ENCODE assay signal across 8 mouse cellular contexts in genomic region chr2:34754551-34755358, GRCm38 (mm10). TPM values are rescaled to one million over a fixed set of nuclear protein-coding genes. Genes with fewer than 3 reads are reported as not detected.
DNase-seq lines count a peak whose midpoint lies in the region; ATAC-seq and TF ChIP-seq lines count a peak whose summit lies in the region.

Gapvd1 (minus strand) TSS chr2:34755232.

- H3K4me2 ChIP-seq in intestine, postnatal 0 days (replicated peaks; ENCODE audit: low read depth): peak within 1 kb of the TSS; percentile 74
- H3K4me2 ChIP-seq in limb, embryonic 13.5 days (replicated peaks): peak within 1 kb of the TSS; percentile 73
- H3K4me2 ChIP-seq in midbrain, embryonic 16.5 days (ENCODE audit: low read length): peak within 1 kb of the TSS; percentile 71

- 1% methylated on average over 14 of the region's 14 CpGs for WGBS in intestine, postnatal 0 days
- WGBS in limb, embryonic 13.5 days: 1% methylated on average over 14 of the region's 14 CpGs
- WGBS in midbrain, embryonic 16.5 days: 2% methylated on average over 13 of the region's 14 CpGs

- no peaks in the 10 kb centered on the region for H3K9me3 ChIP-seq in intestine, postnatal 0 days (ENCODE audit: control insufficient read depth)
- H3K9me3 ChIP-seq in limb, embryonic 13.5 days: no peaks in the 10 kb centered on the region
- no peaks in the 10 kb centered on the region for H3K9me3 ChIP-seq in midbrain, embryonic 16.5 days (replicated peaks; ENCODE audit: control insufficient read depth, low read length, poor library complexity, severe bottlenecking)

- no peaks in the 10 kb centered on the region for H3K36me3 ChIP-seq in intestine, postnatal 0 days (ENCODE audit: control insufficient read depth, insufficient read depth)
- H3K36me3 ChIP-seq in limb, embryonic 13.5 days: no peaks in the 10 kb centered on the region
- H3K36me3 ChIP-seq in midbrain, embryonic 16.5 days (ENCODE audit: control insufficient read depth, insufficient read depth, low read length): no peaks in the 10 kb centered on the region

- peak within 1 kb of the TSS; percentile 97 for H3K9ac ChIP-seq in intestine, postnatal 0 days (ENCODE audit: low read depth, low read length)
- peak within 1 kb of the TSS; percentile 96 for H3K9ac ChIP-seq in limb, embryonic 13.5 days
- H3K9ac ChIP-seq in midbrain, embryonic 16.5 days (ENCODE audit: low read depth, low read length): peak within 1 kb of the TSS; percentile 98

- no peaks in the 10 kb centered on the region for H3K27me3 ChIP-seq in intestine, postnatal 0 days (replicated peaks; ENCODE audit: control insufficient read depth, insufficient read depth, low read length)
- peaks cover 2% of the 10 kb centered on the region; the same call in 1 of the 2 replicates for H3K27me3 ChIP-seq in limb, embryonic 13.5 days
- H3K27me3 ChIP-seq in midbrain, embryonic 16.5 days (ENCODE audit: control insufficient read depth, insufficient read depth, low read depth, low read length): no peaks in the 10 kb centered on the region

- TF ChIP-seq CTCF in intestine, postnatal 0 days (IDR thresholded peaks at IDR 0.05; ENCODE audit: low read depth): no peak

- ATAC-seq in activated CD4-positive, CD25-positive, alpha-beta regulatory T cell, adult 4 months: no peak
- no peak; the same call in 1 of the 2 replicates for ATAC-seq in intestine, postnatal 0 days
- no peak for ATAC-seq in limb, embryonic 13.5 days (ENCODE audit: low FRiP score, low read depth)
- peak; percentile 56; the same call in 1 of the 2 replicates for ATAC-seq in midbrain, embryonic 16.5 days

- H3K4me1 ChIP-seq in intestine, postnatal 0 days (replicated peaks; ENCODE audit: control insufficient read depth, insufficient read depth, low read length): no peaks in the 10 kb centered on the region; the same call in 1 of the 2 replicates
- H3K4me1 ChIP-seq in limb, embryonic 13.5 days: peaks cover 13% of the 10 kb centered on the region
- peaks cover 21% of the 10 kb centered on the region for H3K4me1 ChIP-seq in midbrain, embryonic 16.5 days (ENCODE audit: control insufficient read depth, insufficient read depth, low read length)

- peak within 1 kb of the TSS; percentile 90 for H3K27ac ChIP-seq in intestine, postnatal 0 days (ENCODE audit: low read depth, low read length)
- peak within 1 kb of the TSS; percentile 90; the same call in 1 of the 2 replicates for H3K27ac ChIP-seq in limb, embryonic 13.5 days
- peak within 1 kb of the TSS; percentile 96 for H3K27ac ChIP-seq in midbrain, embryonic 16.5 days (ENCODE audit: low read length)

- peak; percentile 68 for DNase-seq in A20 (ENCODE audit: low read depth, low spot score)
- peak; percentile 50 for DNase-seq in embryo, embryonic 11.5 days (ENCODE audit: low read depth, low spot score)
- DNase-seq in heart, adult 11 months: peak; percentile 87
- peak; percentile 64 for DNase-seq in thymus, postnatal 4 days

- peak within 1 kb of the TSS; percentile 95 for H3K4me3 ChIP-seq in intestine, postnatal 0 days (ENCODE audit: low read depth, low read length)
- H3K4me3 ChIP-seq in limb, embryonic 13.5 days: peak within 1 kb of the TSS; percentile 92
- H3K4me3 ChIP-seq in midbrain, embryonic 16.5 days (ENCODE audit: low read depth, low read length): peak within 1 kb of the TSS; percentile 99

RNA-seq across cellular contexts. Expression of gene Gapvd1, which starts in this region (rescaled TPM):
- polyA plus RNA-seq in activated CD4-positive, CD25-positive, alpha-beta regulatory T cell, adult 4 months (2017; shearing (Covaris generic)): 10 to 100 TPM; 49.3 to 50.9 TPM
- polyA plus RNA-seq in intestine, postnatal 0 days (2015; fragmentation: Nextera tagmentation; extraction: Ambion mirVana): 31.3 and 34.6 TPM in 2 replicates
- 89.7 and 97.3 TPM in 2 replicates for polyA plus RNA-seq in limb, embryonic 13.5 days (2015; fragmentation: Nextera tagmentation; extraction: Ambion mirVana)
- 107 and 113 TPM in 2 replicates for polyA plus RNA-seq in midbrain, embryonic 16.5 days (2015; fragmentation: Nextera tagmentation; extraction: Ambion mirVana)
